Comparison of ENCODE assay signal across 24 mouse cellular contexts in the genomic region with DNA sequence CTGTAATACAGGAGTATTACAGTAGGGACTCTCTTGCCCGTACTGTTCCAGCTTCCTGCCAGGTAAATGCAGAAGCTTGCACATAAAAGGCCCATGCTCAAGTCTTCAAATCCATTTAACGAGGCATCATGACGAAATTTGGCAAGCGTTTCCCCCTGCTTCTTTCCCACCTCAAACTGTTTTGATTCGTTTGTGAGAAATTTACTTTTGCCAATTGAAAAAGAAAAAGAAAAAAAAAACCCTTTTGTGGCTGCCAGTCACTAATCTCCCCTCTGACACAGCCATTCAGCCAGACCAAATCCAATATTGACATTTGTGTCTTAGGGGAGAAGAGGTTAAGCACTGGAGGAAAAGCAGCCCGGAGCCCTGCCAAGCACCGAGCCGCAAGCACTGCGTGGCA.
"Had no signal": no experiment of that assay in that cellular context is flagged by ENCODE, and none has a peak within 500 bp of the region (broad histone marks: within the 10 kb centered on the region; RNA-seq: fewer than 3 reads in every experiment).

No protein-coding gene starts in this region.

- H3K4me1 ChIP-seq: heart, embryonic 13.5 days; heart, embryonic 15.5 days; hindbrain, embryonic 15.5 days; kidney, embryonic 15.5 days; limb, embryonic 13.5 days; limb, embryonic 15.5 days had no signal

- H3K9ac ChIP-seq: heart, embryonic 13.5 days; heart, embryonic 15.5 days; hindbrain, embryonic 13.5 days; hindbrain, embryonic 15.5 days; kidney, embryonic 15.5 days; limb, embryonic 13.5 days; limb, embryonic 15.5 days had no signal

- H3K36me3 ChIP-seq: heart, embryonic 13.5 days; heart, embryonic 15.5 days; hindbrain, embryonic 13.5 days; hindbrain, embryonic 15.5 days; kidney, embryonic 15.5 days; limb, embryonic 13.5 days; limb, embryonic 15.5 days had no signal

- H3K4me2 ChIP-seq: heart, embryonic 11.5 days; heart, embryonic 13.5 days; heart, embryonic 15.5 days; hindbrain, embryonic 13.5 days; hindbrain, embryonic 15.5 days; kidney, embryonic 15.5 days; limb, embryonic 13.5 days; limb, embryonic 15.5 days had no signal

- ATAC-seq: hindbrain, postnatal 0 days; intestine, embryonic 16.5 days had no signal

- H3K27me3 ChIP-seq: heart, embryonic 13.5 days; heart, embryonic 15.5 days; hindbrain, embryonic 13.5 days; hindbrain, embryonic 15.5 days; kidney, embryonic 15.5 days; limb, embryonic 13.5 days; limb, embryonic 15.5 days had no signal

- H3K4me3 ChIP-seq: heart, adult 2 months; heart, embryonic 13.5 days; heart, embryonic 15.5 days; hindbrain, embryonic 13.5 days; hindbrain, embryonic 15.5 days; kidney, embryonic 15.5 days; limb, embryonic 13.5 days; limb, embryonic 15.5 days had no signal

- H3K27ac ChIP-seq: heart, adult 2 months; heart, embryonic 13.5 days; heart, embryonic 15.5 days; hindbrain, embryonic 13.5 days; hindbrain, embryonic 15.5 days; hindbrain, postnatal 0 days; kidney, embryonic 15.5 days; kidney, postnatal 0 days; limb, embryonic 13.5 days; limb, embryonic 15.5 days had no signal

- H3K9me3 ChIP-seq: heart, embryonic 13.5 days; heart, embryonic 15.5 days; hindbrain, embryonic 13.5 days; hindbrain, embryonic 15.5 days; kidney, embryonic 15.5 days; limb, embryonic 13.5 days; limb, embryonic 15.5 days had no signal

- DNase-seq: gastrocnemius, postnatal 14 days; gastrocnemius, postnatal 36 days; heart, adult 2 months; heart, postnatal 14 days; heart, postnatal 36 days; kidney, adult 11 months; kidney, adult 2 months; kidney, adult 9 months; kidney, postnatal 14 days; kidney, postnatal 36 days; layer of hippocampus, adult 9-11 months; layer of hippocampus, postnatal 36 days; left cerebral cortex, postnatal 4 days had no signal
